Mouse (Mus musculus): ENCODE data around the gene 1700001C19Rik. TPM values are rescaled to one million over a fixed set of nuclear protein-coding genes. Genes with fewer than 3 reads are reported as not detected.

Gene 1700001C19Rik
- polyA plus RNA-seq, 1 experiment, result 0.28 TPM

- DNase-seq (ENCODE audit: extremely low spot score in 1 of 2, low spot score in 1 of 2), result no peak
These were observed 25.7 kb upstream of the 1700001C19Rik start for GRCm38 (mm10) chr17:47462728-47463388.

GRCm38 (mm10) chr17:47462209-47462608, 25.0 kb upstream of the 1700001C19Rik start:
- DNase-seq (ENCODE audit: extremely low spot score in 1 of 2, low spot score in 1 of 2), result no peak

DNA sequence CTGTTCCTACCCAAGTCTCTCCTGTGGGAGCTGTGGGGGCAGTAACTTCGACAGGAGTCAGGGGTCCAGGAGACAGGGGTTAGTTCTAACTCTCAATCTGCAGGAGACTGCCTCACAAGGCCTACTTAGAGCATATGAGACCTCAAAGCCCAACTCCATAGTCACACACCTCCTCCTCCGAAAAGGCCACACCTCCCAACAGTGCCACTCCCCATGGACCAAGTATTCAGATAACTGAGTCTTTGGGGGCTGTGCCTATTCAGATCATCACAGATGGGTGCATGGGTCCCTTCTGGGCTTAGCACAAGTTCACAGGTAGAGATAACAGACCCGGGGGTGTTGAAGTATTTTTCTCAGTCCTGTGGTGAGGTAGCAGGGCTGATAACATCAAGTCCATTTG, 24.5 kb upstream of the 1700001C19Rik start:
- DNase-seq (ENCODE audit: extremely low spot score in 1 of 2, low spot score in 1 of 2), result no peak

DNA sequence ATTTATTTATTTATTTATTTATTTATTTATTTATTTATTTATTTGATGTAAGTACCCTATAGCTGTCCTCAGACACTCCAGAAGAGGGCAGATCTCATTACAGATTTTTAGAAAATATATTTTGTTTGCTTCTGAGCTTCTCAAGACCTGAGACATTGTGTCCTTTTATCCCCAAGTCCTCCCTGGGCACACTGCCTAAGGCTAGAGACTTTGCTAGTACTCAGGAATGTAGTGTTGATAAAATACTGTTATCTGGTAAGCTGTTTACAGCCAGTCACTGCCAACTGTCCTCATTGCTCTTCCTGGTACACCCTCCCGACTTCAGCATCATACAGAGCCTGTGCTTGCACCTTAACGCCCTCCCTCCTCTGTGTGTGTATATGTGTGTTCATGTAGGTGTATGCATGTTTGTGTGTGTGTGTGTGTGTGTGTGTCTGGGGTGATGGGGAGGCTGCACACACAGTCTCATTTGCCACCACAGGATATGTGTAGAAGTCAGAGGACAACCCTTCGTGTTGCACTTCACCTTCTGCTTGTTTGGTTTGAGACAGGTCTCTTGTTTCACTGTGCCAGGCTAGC, 22.3 kb upstream of the 1700001C19Rik start:
- DNase-seq (ENCODE audit: extremely low spot score in 1 of 2, low spot score in 1 of 2), result no peak

DNA sequence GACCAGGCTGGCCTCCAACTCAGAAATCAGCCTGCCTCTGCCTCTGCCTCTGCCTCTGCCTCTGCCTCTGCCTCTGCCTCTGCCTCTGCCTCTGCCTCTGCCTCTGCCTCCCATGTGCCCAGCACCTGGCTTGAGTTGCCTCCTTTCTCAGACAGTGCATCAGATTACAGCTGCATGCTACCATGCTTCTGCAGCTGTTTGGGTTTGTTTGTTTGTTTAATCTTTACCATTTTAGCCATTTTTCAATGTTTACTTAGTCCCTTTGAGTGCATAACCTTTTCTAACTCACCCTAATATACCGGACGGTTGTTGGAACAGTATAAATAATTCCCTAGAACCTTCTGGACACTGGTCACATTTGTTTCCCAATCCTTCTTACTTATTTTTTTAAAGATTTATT, 21.8 kb upstream of the 1700001C19Rik start:
- no peak for DNase-seq (ENCODE audit: extremely low spot score in 1 of 2, low spot score in 1 of 2)

- DNase-seq (ENCODE audit: extremely low spot score in 1 of 2, low spot score in 1 of 2), result no peak
These were observed 21.1 kb upstream of the 1700001C19Rik start for GRCm38 (mm10) chr17:47458310-47458709.

- no peak for DNase-seq (ENCODE audit: extremely low spot score in 1 of 2, low spot score in 1 of 2)
These were observed 17.5 kb upstream of the 1700001C19Rik start for GRCm38 (mm10) chr17:47454675-47455074.

GRCm38 (mm10) chr17:47452886-47453285, 15.7 kb upstream of the 1700001C19Rik start:
- DNase-seq (ENCODE audit: extremely low spot score in 1 of 2, low spot score in 1 of 2), result no peak

GRCm38 (mm10) chr17:47450880-47451565, 13.8 kb upstream of the 1700001C19Rik start:
- DNase-seq (ENCODE audit: extremely low spot score in 1 of 2, low spot score in 1 of 2), result no peak

GRCm38 (mm10) chr17:47450239-47450638, 13.1 kb upstream of the 1700001C19Rik start:
- DNase-seq (ENCODE audit: extremely low spot score in 1 of 2, low spot score in 1 of 2), result no peak

DNA sequence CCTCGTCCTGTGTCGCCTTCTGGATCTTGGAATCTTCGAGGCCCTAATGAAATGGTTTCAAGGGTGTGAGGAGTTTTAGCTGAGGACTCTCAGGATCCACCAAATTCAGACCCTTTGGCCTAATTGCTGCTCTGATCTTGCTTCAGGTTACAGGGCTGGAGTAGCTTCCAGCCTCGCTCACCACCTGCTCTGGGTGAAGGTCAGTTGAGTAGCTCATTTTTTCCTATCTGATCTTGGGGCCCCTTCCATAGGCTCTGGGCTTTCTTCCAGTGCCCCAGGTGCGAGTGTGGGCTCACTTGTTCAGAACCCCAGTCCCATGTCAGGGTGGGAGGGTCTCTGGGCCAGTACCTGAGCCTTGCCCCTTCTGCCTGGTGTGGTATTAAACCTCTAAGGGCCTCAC, 12.3 kb upstream of the 1700001C19Rik start:
- no peak for DNase-seq (ENCODE audit: extremely low spot score in 1 of 2, low spot score in 1 of 2)

DNA sequence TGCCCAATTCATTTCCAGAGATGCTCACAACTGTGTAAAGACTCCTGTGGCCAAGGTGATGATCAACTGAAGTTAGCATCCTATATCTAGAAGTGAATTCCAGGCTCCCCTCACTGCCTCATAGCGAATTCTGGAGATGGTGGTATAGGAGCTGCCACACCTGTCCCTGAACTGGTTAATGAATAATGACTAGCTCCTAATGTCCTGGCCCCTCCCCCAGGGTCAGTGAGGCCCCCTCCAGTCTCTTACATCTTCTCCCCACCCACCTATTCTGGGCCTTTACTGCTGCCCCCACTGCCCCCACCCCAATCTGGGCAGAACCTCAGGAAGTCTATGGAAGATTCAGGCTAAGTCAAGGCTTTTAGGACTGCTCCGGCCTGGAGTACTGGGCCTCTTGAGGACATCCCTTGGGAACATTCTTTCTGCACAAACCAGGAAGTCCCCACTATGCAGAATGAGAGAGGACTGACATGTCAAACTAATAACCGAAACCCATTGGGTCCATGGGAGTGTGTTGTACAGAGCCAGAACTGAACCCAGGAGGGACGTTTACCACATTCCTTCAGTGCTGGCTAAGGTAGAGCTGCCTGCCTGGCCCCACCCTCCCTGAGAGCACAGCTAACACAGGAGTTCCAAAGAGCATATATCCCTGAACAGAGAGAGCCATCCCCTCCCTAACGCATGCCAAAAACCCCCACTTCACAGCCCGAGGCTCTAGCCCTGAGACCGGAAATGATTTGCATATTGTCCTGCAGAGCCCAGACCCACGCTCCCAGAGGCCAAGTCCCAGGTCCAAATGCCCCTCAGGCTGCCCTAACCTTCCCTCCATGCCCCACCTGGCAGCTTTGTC, 11.6 kb upstream of the 1700001C19Rik start:
- no peak for DNase-seq (ENCODE audit: extremely low spot score in 1 of 2, low spot score in 1 of 2)

DNA sequence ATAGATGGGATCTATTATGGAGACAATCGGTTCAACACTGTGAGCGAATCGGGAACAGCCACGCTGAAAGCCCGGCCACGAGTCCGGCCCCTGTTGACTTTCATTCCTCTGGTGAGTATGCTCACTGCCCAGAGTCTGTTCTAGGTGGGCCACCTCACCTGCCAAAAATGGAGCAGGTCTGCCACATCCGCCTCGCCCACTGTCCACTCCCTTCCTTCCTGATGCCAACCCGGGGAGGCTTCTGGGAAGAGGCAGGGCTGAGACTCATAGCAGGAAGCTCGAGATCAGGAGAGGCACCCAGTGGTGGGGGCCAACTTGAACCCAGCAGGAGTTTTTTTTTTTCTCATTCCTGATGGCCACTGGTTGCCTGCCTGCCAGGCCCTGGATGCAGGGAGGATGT, 9.4 kb upstream of the 1700001C19Rik start:
- no peak for DNase-seq (ENCODE audit: extremely low spot score in 1 of 2, low spot score in 1 of 2)

GRCm38 (mm10) chr17:47446025-47446424, 8.8 kb upstream of the 1700001C19Rik start:
- no peak for DNase-seq (ENCODE audit: extremely low spot score in 1 of 2, low spot score in 1 of 2)

DNA sequence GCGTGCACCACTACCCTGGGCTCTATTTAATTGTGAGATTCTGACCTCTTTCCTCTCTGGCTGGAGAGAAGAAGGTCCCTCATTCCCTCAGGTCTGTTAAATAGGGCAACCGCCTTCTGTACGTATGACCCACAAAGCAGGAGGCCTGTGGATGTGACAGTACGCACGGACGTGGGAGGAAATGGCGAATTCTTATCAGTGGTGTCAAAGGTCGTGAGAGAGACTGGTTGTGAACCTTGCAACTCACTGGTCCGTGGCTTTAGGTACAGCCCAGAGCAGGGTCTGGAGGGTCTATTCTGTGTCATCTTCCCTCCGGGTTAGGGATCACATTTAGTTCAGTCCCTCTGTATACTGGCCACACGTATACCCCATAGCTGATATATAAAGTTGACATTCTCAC, 8.3 kb upstream of the 1700001C19Rik start:
- DNase-seq (ENCODE audit: extremely low spot score in 1 of 2, low spot score in 1 of 2), result no peak

- DNase-seq (ENCODE audit: extremely low spot score in 1 of 2, low spot score in 1 of 2), result no peak
These were observed 6.9 kb upstream of the 1700001C19Rik start for GRCm38 (mm10) chr17:47444113-47444512.

DNA sequence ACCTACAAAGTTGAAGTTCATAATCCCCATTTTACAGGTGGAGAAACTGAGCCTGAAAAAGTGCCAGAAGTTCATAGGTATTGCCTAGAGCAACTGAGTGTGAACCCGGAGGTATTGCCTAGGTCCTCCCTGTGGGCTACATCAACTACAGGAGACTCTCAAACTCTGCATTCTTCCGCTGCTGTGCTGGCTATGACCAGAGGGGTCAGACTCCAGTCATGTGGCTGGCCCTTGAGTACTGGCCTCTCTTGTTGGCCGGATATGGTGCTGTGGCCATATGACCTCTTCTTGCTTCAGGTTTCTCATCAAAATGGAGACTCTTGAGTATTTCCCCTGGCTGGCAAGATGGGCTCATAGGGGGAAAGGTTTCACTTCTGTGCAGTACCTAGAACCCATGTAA, 5.1 kb upstream of the 1700001C19Rik start:
- no peak for DNase-seq (ENCODE audit: extremely low spot score in 1 of 2, low spot score in 1 of 2)

DNA sequence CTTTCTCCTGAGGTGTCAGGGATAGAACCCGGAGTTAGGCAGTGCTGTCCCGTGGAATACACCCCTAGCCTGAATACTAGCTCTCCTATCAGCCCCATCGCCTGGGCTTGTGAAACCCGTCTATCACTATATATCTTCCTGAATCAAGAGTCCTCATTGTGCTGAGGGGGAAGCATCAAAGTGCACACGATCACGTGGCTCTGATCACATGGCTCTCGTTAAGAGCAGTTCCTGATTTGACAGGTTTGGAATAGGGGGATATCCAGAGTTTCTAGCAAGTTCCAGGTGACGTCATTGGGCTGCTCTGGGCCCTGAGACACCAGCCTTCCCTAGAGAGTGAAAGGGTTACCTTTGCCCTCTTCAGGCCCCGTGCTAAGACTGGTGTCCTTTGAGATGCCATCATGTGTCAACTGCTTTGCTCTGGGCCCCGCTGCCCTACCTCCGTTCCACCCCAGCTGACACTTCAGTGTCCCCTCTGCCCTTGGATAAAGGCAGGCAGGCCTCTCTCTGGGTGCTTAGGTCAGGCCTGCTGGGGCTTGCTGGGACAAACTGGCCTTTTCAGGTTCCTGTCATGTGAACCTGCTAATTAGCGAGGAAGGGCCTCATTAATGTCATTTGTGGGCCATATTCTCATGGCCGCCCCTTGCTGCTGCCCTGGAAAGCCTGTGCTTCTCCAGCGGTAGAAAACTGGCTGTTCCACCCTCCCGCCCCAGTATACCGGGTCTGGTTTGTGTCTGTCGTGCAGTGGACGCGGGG, 4.3 kb upstream of the 1700001C19Rik start:
- no peak for DNase-seq (ENCODE audit: extremely low spot score in 1 of 2, low spot score in 1 of 2)

- no peak for DNase-seq (ENCODE audit: extremely low spot score in 1 of 2, low spot score in 1 of 2)
These were observed 3.2 kb upstream of the 1700001C19Rik start for GRCm38 (mm10) chr17:47440359-47440890.

GRCm38 (mm10) chr17:47439396-47440028, 2.3 kb upstream of the 1700001C19Rik start:
- no peak for DNase-seq (ENCODE audit: extremely low spot score in 1 of 2, low spot score in 1 of 2)
